Mouse (Mus musculus) ES-Bruce4 (cell line): ENCODE data around the gene Zmynd12.

Experiments
- CTCF ChIP-seq: IDR thresholded peaks from one replicate; pipeline ENCODE4 v1.8.1; 2011; ENCODE audit warnings: low read depth, low read length
- EP300 ChIP-seq: IDR thresholded peaks from 2 replicates; pipeline ENCODE4 v1.6.1; 2011; ENCODE audit warnings: low read depth, low read length; ENCODE audit not compliant: insufficient read depth

- no peak for TF ChIP-seq CTCF
- TF ChIP-seq EP300, result no peak
These were observed 41.0 kb upstream of the Zmynd12 start for GRCm38 (mm10) chr4:119381471-119382190.
